Mouse (Mus musculus) frontal cortex, postnatal 36 days (tissue): ENCODE measurements at regions not wholly inside any gene's neighbourhood (a gene's known extent, or its start where the extent isn't known, plus 50 kb on each side); places are given as distances from the start of the nearest gene placed in this dataset.
"Not testable (repeated sequence)": the region's sequence is repeated elsewhere in the genome, so short reads cannot be mapped to it uniquely, and the experiment has no call there.

Experiments used
- DNase-seq, 2 experiments: peaks; one replicate each; pipeline ENCODE4 v3.0.0; 2022; ENCODE audit warnings: low spot score in 2 of 2

DNA sequence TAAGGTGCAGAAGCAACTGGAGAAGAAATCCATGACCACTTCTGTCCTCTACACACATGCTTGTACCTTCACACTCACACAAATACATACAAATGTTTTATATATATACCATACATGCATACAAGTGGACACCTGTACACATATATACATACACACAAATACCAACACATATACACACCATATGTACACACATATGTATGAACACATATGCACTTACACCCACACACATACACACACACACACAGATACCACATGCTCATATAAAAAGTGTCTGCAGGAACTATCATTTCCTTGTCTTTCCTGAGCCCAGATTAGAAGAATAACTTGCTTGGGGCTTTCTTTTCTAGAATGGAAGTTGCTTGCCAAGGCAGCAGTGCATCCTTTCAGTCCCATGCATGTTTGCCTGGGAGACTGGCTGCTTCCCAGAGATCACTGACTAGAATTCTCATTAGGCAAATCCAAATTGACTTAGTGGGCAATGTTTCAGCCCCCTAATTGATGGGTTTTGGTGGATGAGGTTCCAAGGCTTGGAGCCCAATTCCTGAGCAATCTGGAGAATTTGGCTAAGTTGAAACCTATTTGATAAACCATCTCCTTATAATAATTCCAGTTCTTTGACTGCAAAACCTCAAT is 169.2 kb upstream of the Hddc2 start:
- DNase-seq, result peak in 1 of 2 experiments; percentile 2

DNA sequence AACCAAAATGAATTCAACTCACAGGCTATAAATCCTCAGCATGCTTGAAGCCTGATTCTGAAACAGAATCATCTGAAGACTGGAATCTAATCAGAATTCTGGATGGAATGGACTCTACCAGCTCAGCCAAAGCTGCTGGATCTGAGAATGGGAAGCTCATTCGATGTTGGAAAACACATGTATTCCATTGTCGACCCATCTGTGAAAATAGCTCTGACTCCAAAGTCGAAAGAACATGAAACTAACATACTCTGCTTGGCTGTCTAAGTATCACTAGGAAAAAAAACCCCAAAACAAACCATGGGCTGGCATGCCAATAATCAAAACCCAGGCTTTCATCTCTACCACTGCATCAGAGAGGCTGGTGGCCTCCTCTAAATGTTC is 168.7 kb upstream of the Hddc2 start:
- DNase-seq, result no peak

DNA sequence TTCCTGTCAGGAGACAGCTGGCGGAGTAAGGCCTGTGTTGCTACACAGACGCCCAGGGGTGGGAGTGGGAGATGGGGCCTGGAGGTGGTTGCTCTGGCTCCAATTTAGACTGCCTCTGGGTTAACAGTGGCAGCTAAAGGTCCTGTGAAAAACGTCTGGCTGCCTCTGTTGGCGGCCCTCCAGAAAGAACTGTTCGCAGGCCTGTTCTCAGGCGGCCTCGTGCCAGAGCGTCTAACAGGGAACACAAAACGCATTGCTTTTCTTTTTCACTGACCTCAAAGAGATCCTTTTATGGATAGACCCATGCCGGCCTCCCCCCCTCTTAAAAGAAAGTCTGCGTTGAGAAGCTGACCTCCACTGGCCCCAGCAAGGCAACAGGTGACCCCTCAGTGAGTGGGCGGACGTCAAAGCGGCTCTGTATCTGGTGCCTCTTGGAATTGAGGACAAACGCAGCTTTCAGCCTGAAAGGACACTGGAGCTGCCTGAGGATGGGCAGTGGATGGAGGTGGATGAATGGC is 140.0 kb upstream of the Hddc2 start:
- DNase-seq, result peak; percentile 17 to 61

DNA sequence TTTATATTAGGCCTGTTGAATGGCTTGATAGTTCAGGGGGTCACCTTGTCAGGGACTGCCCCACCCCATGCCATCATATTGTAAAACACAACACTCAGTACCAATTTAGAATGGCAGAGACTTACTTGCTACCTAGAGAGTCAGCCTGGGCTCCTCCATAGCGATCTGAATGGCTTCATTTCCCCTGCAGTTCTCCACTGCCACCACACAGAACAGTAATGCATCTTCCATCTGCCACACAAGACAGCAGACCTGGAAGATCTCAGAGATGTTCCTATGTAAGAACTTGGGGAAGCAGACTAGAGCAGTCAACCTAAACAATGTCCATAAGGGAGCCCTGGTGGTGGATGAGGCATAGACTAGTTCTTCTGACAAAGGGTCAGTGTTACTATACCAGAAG is 123.6 kb upstream of the Hddc2 start:
- no peak for DNase-seq

DNA sequence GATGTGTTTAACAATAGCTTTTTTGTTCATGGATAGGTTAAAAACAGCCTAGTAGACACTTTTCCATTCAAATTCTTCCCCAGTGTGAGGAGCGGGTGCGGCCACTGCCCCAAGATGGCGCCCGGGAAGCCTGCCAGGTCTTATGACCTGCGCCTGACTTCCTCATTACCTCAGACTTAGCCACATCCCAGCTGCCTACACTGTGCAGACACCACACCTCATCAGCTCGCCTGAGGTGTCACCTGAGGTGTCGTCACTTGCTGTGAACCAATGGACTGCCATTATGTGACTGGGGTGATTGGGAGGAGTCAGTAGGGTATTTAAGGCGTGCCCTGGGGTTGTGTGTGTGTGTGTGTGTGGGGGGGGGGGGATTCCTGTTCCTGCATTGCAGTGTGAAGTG is 101.0 kb upstream of the Hddc2 start:
- DNase-seq, result not testable (repeated sequence)

DNA sequence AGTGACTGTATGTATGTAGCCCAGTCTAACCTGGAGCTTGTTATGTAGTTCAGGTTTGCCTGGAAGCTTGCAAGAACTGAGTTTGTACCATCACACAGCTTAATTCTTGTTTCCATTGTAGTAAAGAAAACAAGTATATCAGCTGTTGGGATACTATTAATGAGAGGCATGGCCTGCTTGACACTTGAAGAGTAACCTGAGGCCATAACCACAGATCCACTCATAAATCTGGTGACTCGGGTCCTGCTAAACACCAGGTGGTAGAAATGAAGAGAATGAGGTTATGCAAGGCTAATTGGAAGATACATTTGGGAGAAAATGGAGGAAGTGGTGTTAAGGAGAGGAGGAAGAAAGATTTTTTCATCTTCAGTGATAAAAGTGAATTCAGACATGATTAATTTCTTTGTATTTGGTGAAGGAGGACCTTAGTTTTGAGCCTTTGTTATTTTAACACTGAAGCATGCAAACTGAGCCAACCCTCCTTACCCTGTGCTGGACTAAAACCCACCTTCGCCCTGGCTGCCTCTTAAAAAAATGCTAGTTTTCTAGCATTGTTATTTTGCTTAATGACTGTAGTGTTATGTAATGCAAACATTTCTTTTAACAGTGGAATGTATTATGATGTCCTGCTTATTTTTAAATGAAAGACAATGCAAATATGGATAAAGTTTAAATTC is 100.3 kb upstream of the Hddc2 start:
- no peak for DNase-seq

DNA sequence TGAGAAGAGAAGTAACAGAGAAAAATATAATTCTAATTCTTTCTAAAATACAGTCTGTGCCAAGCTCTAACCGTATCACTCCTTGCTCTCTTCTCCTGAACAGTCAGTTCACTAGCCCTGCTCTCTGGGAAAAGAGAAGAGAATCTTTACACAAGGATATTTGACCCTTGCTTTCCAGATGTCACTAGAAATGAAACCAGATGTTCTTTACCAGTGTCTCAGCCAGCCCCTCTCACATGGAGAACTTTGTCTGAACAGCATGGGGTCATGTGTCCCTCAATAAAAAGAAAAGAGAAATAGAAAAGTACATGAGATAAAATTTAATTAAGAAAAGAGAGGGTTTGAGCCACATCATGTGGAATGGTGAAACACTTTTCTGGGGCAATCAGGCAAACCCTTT is 91.3 kb upstream of the Hddc2 start:
- DNase-seq, result no peak

DNA sequence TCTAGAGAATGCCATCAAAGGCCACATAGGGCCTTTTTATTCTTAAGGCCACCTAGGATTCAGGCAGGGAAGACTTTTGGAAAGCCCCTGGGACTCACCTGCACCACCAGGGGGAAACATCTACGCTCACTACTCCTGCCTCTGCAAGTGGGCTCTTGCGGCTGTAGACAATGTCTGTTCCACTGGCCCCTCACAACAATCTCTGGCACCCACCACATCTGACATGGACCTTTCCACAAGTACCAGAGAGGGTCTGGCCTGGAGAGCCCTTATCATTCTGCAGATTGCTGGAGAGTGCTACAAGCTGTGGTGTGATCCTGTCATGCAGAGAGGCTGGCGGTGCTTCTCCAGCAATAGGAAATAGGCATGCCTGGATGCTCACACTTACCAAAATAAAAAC is 84.1 kb upstream of the Hddc2 start:
- DNase-seq, result no peak

DNA sequence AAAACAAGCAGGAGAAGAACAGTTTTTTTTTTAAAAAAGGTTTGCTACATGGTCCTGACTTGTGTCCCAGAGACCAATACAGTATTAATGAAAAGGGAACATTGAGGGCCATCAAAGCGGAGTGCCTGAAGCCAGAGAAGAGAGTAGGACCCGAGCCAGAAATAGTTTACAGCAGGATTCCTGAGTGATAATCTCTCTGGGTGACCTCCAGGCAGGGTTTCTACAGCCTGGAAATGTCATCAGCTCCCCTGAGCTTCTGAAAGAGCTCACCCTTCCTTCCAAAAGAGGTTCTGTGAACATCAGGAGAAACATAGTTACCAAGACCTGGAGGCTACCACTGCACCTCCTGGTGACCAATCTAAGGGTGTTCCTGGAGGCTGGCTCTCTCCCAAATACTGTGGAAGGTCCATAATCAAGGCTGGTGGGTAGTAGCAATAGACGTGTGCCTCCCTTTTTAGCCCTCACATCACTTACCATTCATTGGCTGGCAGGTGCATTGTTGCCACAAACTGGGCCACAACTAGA is 70.7 kb upstream of the Hddc2 start:
- no peak for DNase-seq

DNA sequence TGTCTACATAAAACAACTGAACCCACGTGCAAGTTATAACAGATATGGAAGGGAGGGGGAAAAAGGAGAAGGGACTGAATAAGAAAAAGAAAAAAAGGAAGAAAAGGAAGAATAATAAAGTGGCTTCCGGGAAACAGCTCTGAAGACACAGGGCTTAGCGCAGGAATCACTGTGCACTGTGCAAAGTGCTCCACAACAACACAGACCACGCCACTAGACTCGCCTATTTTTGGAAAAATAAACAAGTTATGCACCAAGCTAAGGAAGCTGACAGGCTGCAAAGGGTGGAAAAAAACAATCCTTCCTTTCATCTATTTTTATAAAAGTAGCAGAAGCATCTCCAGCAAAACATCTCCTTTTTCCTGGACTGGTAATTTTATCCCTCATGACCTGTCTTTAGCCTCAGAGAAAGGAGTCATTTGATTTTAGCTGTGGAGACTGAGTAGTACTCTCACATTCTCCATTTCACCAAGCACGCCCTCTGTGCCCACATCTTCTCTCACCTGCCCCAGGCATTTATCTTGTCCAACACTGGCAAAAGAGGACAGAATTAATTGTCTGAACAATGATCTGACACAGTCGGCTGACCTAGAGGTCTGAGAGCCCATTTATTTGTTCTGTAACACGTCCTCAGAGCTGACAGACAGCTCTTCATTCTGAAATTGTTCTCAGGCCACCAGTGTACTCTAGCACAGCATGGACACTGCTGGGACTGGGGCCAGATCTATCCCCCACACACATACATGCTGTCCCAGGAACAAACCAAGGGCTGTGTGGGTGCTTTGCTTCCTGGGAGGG is 60.4 kb upstream of the Hddc2 start:
- DNase-seq, result peak; percentile 6 to 7

DNA sequence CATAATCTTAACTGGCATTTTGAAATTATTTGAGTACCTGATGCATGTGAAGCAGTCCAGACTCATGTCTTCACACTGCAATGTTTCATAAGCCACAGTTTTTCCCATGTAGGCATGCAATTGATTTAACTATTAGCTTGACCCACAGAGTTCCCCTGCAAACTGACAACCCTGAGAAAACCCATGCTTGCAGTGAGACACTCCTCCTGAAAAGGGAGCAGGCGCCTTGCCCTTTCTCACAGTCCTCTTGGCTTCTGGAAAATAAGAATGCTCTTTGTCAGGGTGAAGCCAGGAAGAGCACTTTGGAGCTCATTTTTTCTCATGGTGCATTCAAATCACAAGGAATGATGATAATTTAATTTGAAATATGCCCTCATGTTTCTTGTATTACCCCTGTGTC is 56.2 kb upstream of the Hddc2 start:
- no peak for DNase-seq

DNA sequence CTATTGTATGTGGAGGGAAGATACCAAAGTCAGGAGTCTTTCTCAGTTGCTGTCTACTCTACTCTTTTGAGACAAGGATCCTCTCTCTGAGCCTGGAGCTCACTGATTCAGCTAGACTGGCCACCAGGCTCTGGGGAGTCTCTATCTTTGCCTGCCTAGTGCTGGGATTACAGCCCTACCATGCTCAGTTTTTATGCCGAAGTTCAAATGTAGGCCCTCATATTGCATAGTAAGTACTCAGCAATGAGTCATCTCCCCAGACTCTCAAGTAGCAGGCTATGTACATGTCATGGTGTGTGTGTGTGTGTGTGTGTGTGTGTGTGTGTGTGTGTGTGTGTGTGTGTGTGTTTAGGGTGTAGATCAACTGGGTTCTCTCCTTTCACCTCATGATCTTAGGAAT is 55.6 kb upstream of the Hddc2 start:
- no peak for DNase-seq

DNA sequence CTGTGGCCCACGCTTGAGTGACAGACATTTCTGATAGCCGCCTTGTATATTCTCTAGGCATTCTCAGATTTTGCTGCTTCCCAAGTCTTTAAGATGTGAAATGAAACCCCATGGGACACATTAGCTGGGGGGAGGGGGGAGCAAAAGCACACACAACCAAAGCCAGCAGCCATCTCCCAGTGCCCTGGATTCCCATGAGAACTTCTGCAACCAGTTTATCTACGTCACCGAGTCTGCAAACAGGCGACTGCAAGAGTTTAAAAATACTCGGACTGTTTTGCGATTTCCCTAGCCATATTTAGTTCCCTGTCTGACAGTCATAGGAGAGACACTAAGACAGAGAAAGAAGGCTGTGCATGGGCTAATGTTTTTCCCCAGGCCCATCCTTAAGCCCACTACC is 52.3 kb upstream of the Hddc2 start:
- peak; percentile 4 to 19 for DNase-seq
